ENCODE assay signal across 13 mouse cellular contexts in genomic region chr17:60249923-60250322, GRCm38 (mm10).
"Had no signal": no experiment of that assay in that cellular context is flagged by ENCODE, and none has a peak within 500 bp of the region (broad histone marks: within the 10 kb centered on the region; RNA-seq: fewer than 3 reads in every experiment).

No protein-coding gene starts in this region.

- H3K4me2 ChIP-seq: lung, embryonic 14.5 days; midbrain, embryonic 11.5 days; midbrain, embryonic 13.5 days; midbrain, embryonic 15.5 days; neural tube, embryonic 12.5 days; stomach, embryonic 15.5 days had no signal

- H3K27me3 ChIP-seq: midbrain, embryonic 13.5 days; midbrain, embryonic 15.5 days; neural tube, embryonic 12.5 days; stomach, embryonic 15.5 days had no signal

- H3K36me3 ChIP-seq: midbrain, embryonic 13.5 days; midbrain, embryonic 15.5 days; neural tube, embryonic 12.5 days; stomach, embryonic 15.5 days had no signal

- H3K9me3 ChIP-seq: midbrain, embryonic 13.5 days; midbrain, embryonic 15.5 days; neural tube, embryonic 12.5 days; stomach, embryonic 15.5 days had no signal

- H3K27ac ChIP-seq: midbrain, embryonic 13.5 days; midbrain, embryonic 15.5 days; neural tube, embryonic 12.5 days; stomach, embryonic 15.5 days; stomach, postnatal 0 days had no signal

- H3K9ac ChIP-seq: lung, embryonic 14.5 days; midbrain, embryonic 13.5 days; midbrain, embryonic 15.5 days; neural tube, embryonic 12.5 days; stomach, embryonic 15.5 days had no signal

- H3K4me3 ChIP-seq: midbrain, embryonic 13.5 days; midbrain, embryonic 15.5 days; neural tube, embryonic 12.5 days; stomach, embryonic 15.5 days had no signal

- DNase-seq: lung, adult 18-20 months; lung, embryonic 14.5 days; lung, postnatal 10 days; lung, postnatal 4 days; right cerebral cortex, postnatal 14 days; thymus, adult 2 months; thymus, postnatal 25 days had no signal

- ATAC-seq: midbrain, embryonic 13.5 days; midbrain, embryonic 15.5 days had no signal

- H3K4me1 ChIP-seq: midbrain, embryonic 13.5 days; midbrain, embryonic 15.5 days; neural tube, embryonic 12.5 days; stomach, embryonic 15.5 days had no signal
